Mouse (Mus musculus) brain, embryonic 18.5 days (tissue): ENCODE data around the gene A930004D18Rik.

Experiments used
- DNase-seq: peaks from one replicate; pipeline ENCODE4 v3.0.0-alpha.2; 2012; ENCODE audit warnings: low read depth, low spot score

A930004D18Rik gene

GRCm38 (mm10) chr2:18053243-18053950, 15.9 kb upstream of the A930004D18Rik start:
- no peak for DNase-seq

- DNase-seq = no peak
Measured at GRCm38 (mm10) chr2:18052581-18052980, 15.0 kb upstream of the A930004D18Rik start.

GRCm38 (mm10) chr2:18051831-18052170, 14.3 kb upstream of the A930004D18Rik start:
- no peak for DNase-seq

GRCm38 (mm10) chr2:18051026-18051830, 13.7 kb upstream of the A930004D18Rik start:
- no peak for DNase-seq

- no peak for DNase-seq
Measured at GRCm38 (mm10) chr2:18050541-18050985, 13.0 kb upstream of the A930004D18Rik start.

GRCm38 (mm10) chr2:18050018-18050417, 12.5 kb upstream of the A930004D18Rik start:
- DNase-seq = no peak

- DNase-seq = no peak
Measured at GRCm38 (mm10) chr2:18049279-18049821, 11.8 kb upstream of the A930004D18Rik start.

GRCm38 (mm10) chr2:18048453-18049075, 11.0 kb upstream of the A930004D18Rik start, which contains the start of gene Skida1:
Skida1 (minus strand) TSS chr2:18049051.
- no peak for DNase-seq

- no peak for DNase-seq
Measured at GRCm38 (mm10) chr2:18047646-18048452, 10.3 kb upstream of the A930004D18Rik start.

GRCm38 (mm10) chr2:18046758-18047645, 9.5 kb upstream of the A930004D18Rik start:
- no peak for DNase-seq

GRCm38 (mm10) chr2:18046186-18046585, 8.6 kb upstream of the A930004D18Rik start:
- no peak for DNase-seq

- no peak for DNase-seq
Measured at GRCm38 (mm10) chr2:18045781-18046181, 8.2 kb upstream of the A930004D18Rik start.

- DNase-seq = no peak
Measured at GRCm38 (mm10) chr2:18045143-18045780, 7.7 kb upstream of the A930004D18Rik start.

- no peak for DNase-seq
Measured at GRCm38 (mm10) chr2:18041199-18041885, 3.8 kb upstream of the A930004D18Rik start.

- no peak for DNase-seq
Measured at GRCm38 (mm10) chr2:18040347-18041160, 3.0 kb upstream of the A930004D18Rik start.

- DNase-seq = no peak
Measured at GRCm38 (mm10) chr2:18039566-18040290, 2.2 kb upstream of the A930004D18Rik start.

- DNase-seq = no peak
Measured at GRCm38 (mm10) chr2:18038895-18039371, 1.4 kb upstream of the A930004D18Rik start.
